Mouse (Mus musculus): ENCODE measurements around the gene Sgf29. TPM values are rescaled to one million over a fixed set of nuclear protein-coding genes. Genes with fewer than 3 reads are reported as not detected.

The Sgf29 gene
- polyA plus RNA-seq (2015; fragmentation: Nextera tagmentation; extraction: Ambion mirVana), result 54.9 and 56.5 TPM in 2 replicates

- Histone ChIP-seq H3K9ac (ENCODE audit: low read depth, low read length) (peak within 1 kb of the TSS; percentile 82), H3K27ac (ENCODE audit: low read depth, low read length) (peak within 1 kb of the TSS; percentile 95), H3K27me3 (replicated peaks; ENCODE audit: control insufficient read depth, insufficient read depth, low read length) (no peaks in the 10 kb centered on the region), H3K4me3 (ENCODE audit: low read length) (peak within 1 kb of the TSS; percentile 73), H3K4me1 (ENCODE audit: control insufficient read depth, insufficient read depth, low read depth, low read length) (peaks cover 9% of the 10 kb centered on the region), H3K4me2 (ENCODE audit: low read length) (peak within 1 kb of the TSS; percentile 92), H3K36me3 (ENCODE audit: control insufficient read depth, insufficient read depth, low read length) (no peaks in the 10 kb centered on the region), H3K9me3 (ENCODE audit: control insufficient read depth, low read length) (no peaks in the 10 kb centered on the region)
- WGBS, result 1% methylated on average over 54 of the region's 57 CpGs
- ATAC-seq, result peak; percentile 99
These were observed at the start of gene Sgf29 for GRCm38 (mm10) chr7:126649231-126650051. Gene Sgf29, plus strand, starts transcription at chr7:126649309.

GRCm38 (mm10) chr7:126601896-126602295 lies 47.2 kb upstream of the Sgf29 start:
- H3K4me1 ChIP-seq (ENCODE audit: control insufficient read depth, insufficient read depth, low read depth, low read length), result no peaks in the 10 kb centered on the region
- H3K4me2 ChIP-seq (ENCODE audit: low read length), result no peak overlapping the region
- ATAC-seq, result no peak
- H3K27me3 ChIP-seq (replicated peaks; ENCODE audit: control insufficient read depth, insufficient read depth, low read length), result no peaks in the 10 kb centered on the region
- no peak overlapping the region for H3K9ac ChIP-seq (ENCODE audit: low read depth, low read length)
- no peaks in the 10 kb centered on the region for H3K9me3 ChIP-seq (ENCODE audit: control insufficient read depth, low read length)
- H3K36me3 ChIP-seq (ENCODE audit: control insufficient read depth, insufficient read depth, low read length), result no peaks in the 10 kb centered on the region
- WGBS, result 56% methylated on average over 5 of the region's 5 CpGs
- H3K4me3 ChIP-seq (ENCODE audit: low read length), result no peak overlapping the region
- H3K27ac ChIP-seq (ENCODE audit: low read depth, low read length), result no peak overlapping the region

GRCm38 (mm10) chr7:126602650-126603049 lies 46.5 kb upstream of the Sgf29 start:
- H3K4me2 ChIP-seq (ENCODE audit: low read length), result no peak overlapping the region
- H3K9me3 ChIP-seq (ENCODE audit: control insufficient read depth, low read length), result no peaks in the 10 kb centered on the region
- H3K27ac ChIP-seq (ENCODE audit: low read depth, low read length), result no peak overlapping the region
- no peak overlapping the region for H3K9ac ChIP-seq (ENCODE audit: low read depth, low read length)
- WGBS, result 86% methylated on average over 3 of the region's 3 CpGs
- H3K4me3 ChIP-seq (ENCODE audit: low read length), result no peak overlapping the region
- no peak for ATAC-seq
- H3K4me1 ChIP-seq (ENCODE audit: control insufficient read depth, insufficient read depth, low read depth, low read length), result no peaks in the 10 kb centered on the region
- H3K36me3 ChIP-seq (ENCODE audit: control insufficient read depth, insufficient read depth, low read length), result no peaks in the 10 kb centered on the region
- H3K27me3 ChIP-seq (replicated peaks; ENCODE audit: control insufficient read depth, insufficient read depth, low read length), result no peaks in the 10 kb centered on the region

- Histone ChIP-seq H3K27ac (ENCODE audit: low read depth, low read length) (no peak overlapping the region), H3K4me3 (ENCODE audit: low read length) (no peak overlapping the region), H3K36me3 (ENCODE audit: control insufficient read depth, insufficient read depth, low read length) (no peaks in the 10 kb centered on the region), H3K27me3 (replicated peaks; ENCODE audit: control insufficient read depth, insufficient read depth, low read length) (no peaks in the 10 kb centered on the region), H3K9me3 (ENCODE audit: control insufficient read depth, low read length) (no peaks in the 10 kb centered on the region), H3K4me2 (ENCODE audit: low read length) (no peak overlapping the region), H3K4me1 (ENCODE audit: control insufficient read depth, insufficient read depth, low read depth, low read length) (no peaks in the 10 kb centered on the region), H3K9ac (ENCODE audit: low read depth, low read length) (no peak overlapping the region)
- ATAC-seq, result no peak
- 83% methylated on average over 5 of the region's 5 CpGs for WGBS
These were observed 42.5 kb upstream of the Sgf29 start for GRCm38 (mm10) chr7:126606611-126607010.

- no peak for ATAC-seq
- H3K4me1 ChIP-seq (ENCODE audit: control insufficient read depth, insufficient read depth, low read depth, low read length), result no peaks in the 10 kb centered on the region
- 67% methylated on average over 3 of the region's 3 CpGs for WGBS
These were observed 42.0 kb upstream of the Sgf29 start for GRCm38 (mm10) chr7:126607064-126607463.

GRCm38 (mm10) chr7:126607796-126608195 lies 41.3 kb upstream of the Sgf29 start:
- Histone ChIP-seq H3K4me1 (ENCODE audit: control insufficient read depth, insufficient read depth, low read depth, low read length) (no peaks in the 10 kb centered on the region), H3K4me2 (ENCODE audit: low read length) (no peak overlapping the region), H3K9me3 (ENCODE audit: control insufficient read depth, low read length) (no peaks in the 10 kb centered on the region), H3K27me3 (replicated peaks; ENCODE audit: control insufficient read depth, insufficient read depth, low read length) (no peaks in the 10 kb centered on the region), H3K27ac (ENCODE audit: low read depth, low read length) (no peak overlapping the region), H3K9ac (ENCODE audit: low read depth, low read length) (no peak overlapping the region), H3K36me3 (ENCODE audit: control insufficient read depth, insufficient read depth, low read length) (no peaks in the 10 kb centered on the region), H3K4me3 (ENCODE audit: low read length) (no peak overlapping the region)
- no peak for ATAC-seq
- WGBS, result 83% methylated on average over 5 of the region's 5 CpGs

More at GRCm38 (mm10) chr7:126607064-126607463, 42.0 kb upstream of the Sgf29 start:
- no peak overlapping the region for H3K4me2 ChIP-seq (ENCODE audit: low read length)
- no peak overlapping the region for H3K27ac ChIP-seq (ENCODE audit: low read depth, low read length)
- no peak overlapping the region for H3K4me3 ChIP-seq (ENCODE audit: low read length)
- H3K9ac ChIP-seq (ENCODE audit: low read depth, low read length), result no peak overlapping the region
- no peaks in the 10 kb centered on the region for H3K27me3 ChIP-seq (replicated peaks; ENCODE audit: control insufficient read depth, insufficient read depth, low read length)
- no peaks in the 10 kb centered on the region for H3K36me3 ChIP-seq (ENCODE audit: control insufficient read depth, insufficient read depth, low read length)
- H3K9me3 ChIP-seq (ENCODE audit: control insufficient read depth, low read length), result no peaks in the 10 kb centered on the region

GRCm38 (mm10) chr7:126612736-126613135 lies 36.4 kb upstream of the Sgf29 start:
- no peaks in the 10 kb centered on the region for H3K27me3 ChIP-seq (replicated peaks; ENCODE audit: control insufficient read depth, insufficient read depth, low read length)
- H3K9me3 ChIP-seq (ENCODE audit: control insufficient read depth, low read length), result no peaks in the 10 kb centered on the region
- no peak overlapping the region for H3K9ac ChIP-seq (ENCODE audit: low read depth, low read length)
- no peak overlapping the region for H3K27ac ChIP-seq (ENCODE audit: low read depth, low read length)
- ATAC-seq, result no peak
- H3K4me2 ChIP-seq (ENCODE audit: low read length), result no peak overlapping the region
- no peak overlapping the region for H3K4me3 ChIP-seq (ENCODE audit: low read length)
- no peaks in the 10 kb centered on the region for H3K36me3 ChIP-seq (ENCODE audit: control insufficient read depth, insufficient read depth, low read length)
- WGBS, result 81% methylated on average over 3 of the region's 3 CpGs
- no peaks in the 10 kb centered on the region for H3K4me1 ChIP-seq (ENCODE audit: control insufficient read depth, insufficient read depth, low read depth, low read length)

- Histone ChIP-seq H3K27ac (ENCODE audit: low read depth, low read length) (no peak overlapping the region), H3K27me3 (replicated peaks; ENCODE audit: control insufficient read depth, insufficient read depth, low read length) (no peaks in the 10 kb centered on the region), H3K4me2 (ENCODE audit: low read length) (no peak overlapping the region), H3K36me3 (ENCODE audit: control insufficient read depth, insufficient read depth, low read length) (no peaks in the 10 kb centered on the region), H3K4me1 (ENCODE audit: control insufficient read depth, insufficient read depth, low read depth, low read length) (no peaks in the 10 kb centered on the region), H3K4me3 (ENCODE audit: low read length) (no peak overlapping the region), H3K9ac (ENCODE audit: low read depth, low read length) (no peak overlapping the region), H3K9me3 (ENCODE audit: control insufficient read depth, low read length) (no peaks in the 10 kb centered on the region)
- no peak for ATAC-seq
- 66% methylated on average over 3 of the region's 3 CpGs for WGBS
These were observed 32.4 kb upstream of the Sgf29 start for GRCm38 (mm10) chr7:126616707-126617106.

- no peaks in the 10 kb centered on the region for H3K27me3 ChIP-seq (replicated peaks; ENCODE audit: control insufficient read depth, insufficient read depth, low read length)
- no peak overlapping the region for H3K4me2 ChIP-seq (ENCODE audit: low read length)
- H3K27ac ChIP-seq (ENCODE audit: low read depth, low read length), result no peak overlapping the region
- 82% methylated on average over 10 of the region's 10 CpGs for WGBS
- no peaks in the 10 kb centered on the region for H3K9me3 ChIP-seq (ENCODE audit: control insufficient read depth, low read length)
- H3K4me1 ChIP-seq (ENCODE audit: control insufficient read depth, insufficient read depth, low read depth, low read length), result no peaks in the 10 kb centered on the region
- no peak overlapping the region for H3K9ac ChIP-seq (ENCODE audit: low read depth, low read length)
- H3K36me3 ChIP-seq (ENCODE audit: control insufficient read depth, insufficient read depth, low read length), result no peaks in the 10 kb centered on the region
- ATAC-seq, result no peak
- no peak overlapping the region for H3K4me3 ChIP-seq (ENCODE audit: low read length)
These were observed 29.4 kb upstream of the Sgf29 start for GRCm38 (mm10) chr7:126619559-126620275.

Measured in hindbrain, embryonic 16.5 days (tissue).